Mouse (Mus musculus) spleen, postnatal 36 days (tissue): ENCODE results near the gene Trappc5.

Experiments
- DNase-seq, 2 experiments: peaks; one replicate each; pipeline ENCODE4 v3.0.0; 2022; ENCODE audit warnings: low spot score in 2 of 2, mixed read lengths in 1 of 2

Trappc5 gene

DNA sequence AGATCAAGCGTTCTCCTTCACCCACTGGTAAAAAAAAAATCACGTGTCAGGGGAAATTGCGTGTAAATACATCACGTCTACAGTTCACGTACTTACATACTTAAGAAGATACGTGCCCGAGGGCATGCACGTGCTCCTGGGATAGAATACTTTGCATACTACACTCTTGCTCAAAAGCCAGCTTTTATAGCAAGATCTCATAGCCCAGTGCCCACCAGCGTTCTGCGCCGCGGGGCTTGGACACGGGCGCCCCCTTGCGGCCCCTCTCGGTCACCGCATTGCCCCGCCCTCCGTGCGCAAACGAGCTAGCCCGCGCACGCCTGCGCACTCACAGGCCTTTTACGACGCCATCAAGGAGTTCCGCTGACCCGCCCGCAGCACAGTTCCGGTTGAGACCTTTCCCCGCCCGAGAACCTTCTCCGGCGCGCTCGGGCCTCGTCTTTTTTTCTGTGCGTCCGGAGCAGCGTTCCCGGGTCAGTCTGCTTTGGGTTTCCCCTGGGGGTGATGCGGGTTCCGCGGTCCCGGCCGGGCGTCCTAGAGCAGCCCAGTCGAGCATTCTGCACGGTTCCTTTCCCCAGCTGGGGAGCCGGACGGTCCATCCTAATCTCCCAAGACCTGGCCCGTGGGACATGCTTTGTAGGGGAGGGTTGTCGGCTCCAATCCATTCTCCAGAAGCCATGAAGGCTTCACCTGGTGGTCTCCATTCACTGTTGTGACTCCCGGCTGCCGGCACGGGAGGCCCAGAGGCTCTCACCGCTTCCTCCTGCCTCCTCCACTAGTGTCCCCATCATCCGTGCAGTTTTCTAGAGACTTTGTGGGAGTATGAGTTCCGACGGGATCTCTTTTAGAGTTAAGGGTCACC is at the start of gene Trappc5:
Gene Trappc5, plus strand, starts transcription at position 169 of the 862 bp plus-strand sequence.
- DNase-seq = peak; percentile 93 to 95

DNA sequence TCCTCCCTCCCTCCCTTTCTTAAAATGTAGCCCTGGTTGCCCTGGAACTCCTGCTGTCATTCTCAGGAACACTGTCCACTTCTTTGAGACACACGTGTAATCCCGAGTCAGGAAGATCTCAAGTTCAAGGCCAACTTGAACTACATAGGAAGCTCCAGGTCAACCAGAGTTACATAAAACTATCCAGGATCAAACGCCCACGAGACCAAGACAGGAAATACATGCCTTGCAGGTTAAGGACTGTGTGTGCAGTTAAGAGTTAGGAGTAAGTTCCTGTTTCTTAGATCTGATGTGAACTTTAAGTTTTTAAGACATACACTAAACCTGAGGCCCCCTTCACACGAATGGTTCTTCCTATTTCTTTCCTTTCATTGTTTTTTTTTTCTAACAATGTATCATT is 49.1 kb upstream of the Trappc5 start:
- no peak for DNase-seq

DNA sequence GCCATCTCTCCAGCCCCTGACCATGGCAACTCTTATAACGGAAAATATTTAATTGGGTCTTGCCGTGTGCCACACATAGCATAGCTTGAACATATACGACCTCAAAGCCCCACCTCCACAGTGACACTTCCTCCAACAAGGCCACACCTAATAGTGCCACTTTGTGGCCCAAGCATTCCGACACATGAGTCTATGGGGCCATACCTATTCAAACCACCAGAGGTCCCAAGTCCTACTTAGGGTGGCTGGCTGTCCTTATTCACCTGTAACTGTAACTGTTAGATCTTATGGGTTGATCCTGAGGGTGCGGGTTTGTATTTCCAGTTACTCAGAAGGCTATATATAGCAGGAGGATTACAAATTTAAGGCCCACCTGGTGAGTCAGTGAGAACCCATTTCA is 48.1 kb upstream of the Trappc5 start:
- DNase-seq = peak; percentile 26 to 48

- peak; percentile 84 for DNase-seq
These were observed 45.2 kb upstream of the Trappc5 start, which contains the start of gene Stxbp2 for GRCm38 (mm10) chr8:3630647-3631477. Stxbp2 (plus strand) TSS chr8:3630955.

GRCm38 (mm10) chr8:3631478-3631875 is 44.6 kb upstream of the Trappc5 start:
- DNase-seq = peak in 1 of 2 experiments; percentile 12

GRCm38 (mm10) chr8:3645804-3646203 is 30.3 kb upstream of the Trappc5 start:
- DNase-seq = peak; percentile 72 to 78

DNA sequence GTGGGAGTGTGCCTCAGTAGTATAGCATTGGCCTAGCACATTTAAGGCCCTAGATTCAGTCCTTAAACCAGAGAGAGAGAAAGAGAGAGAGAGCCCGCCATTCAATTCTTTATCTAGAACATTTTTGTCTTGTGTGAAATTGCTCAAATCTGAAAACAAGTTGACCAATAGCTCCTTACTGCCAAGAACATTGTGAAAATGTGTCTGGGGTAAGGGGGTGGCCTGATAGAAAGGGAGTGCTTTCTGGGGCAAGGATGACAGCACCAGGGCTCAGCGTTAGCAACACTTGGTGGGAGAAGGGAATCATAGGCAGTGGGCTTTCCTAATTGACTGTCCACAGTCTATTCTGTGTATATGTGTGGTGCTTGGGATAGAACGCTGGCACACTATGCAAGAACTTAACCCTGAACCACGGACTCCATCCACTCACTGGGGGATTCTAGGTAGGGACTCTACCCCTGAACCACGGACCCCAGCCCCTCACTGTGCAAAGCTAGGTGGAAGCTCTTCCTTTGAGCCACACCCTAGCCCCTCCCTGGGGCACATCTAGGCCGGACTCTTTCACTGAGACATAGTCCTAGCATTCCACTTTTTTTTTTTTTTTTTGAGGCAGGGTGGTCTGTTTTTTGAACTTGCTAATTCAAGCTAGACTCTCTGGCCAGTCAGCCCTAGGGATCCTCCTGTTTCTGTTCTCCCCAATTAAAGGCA is 29.1 kb upstream of the Trappc5 start:
- DNase-seq = no peak

DNA sequence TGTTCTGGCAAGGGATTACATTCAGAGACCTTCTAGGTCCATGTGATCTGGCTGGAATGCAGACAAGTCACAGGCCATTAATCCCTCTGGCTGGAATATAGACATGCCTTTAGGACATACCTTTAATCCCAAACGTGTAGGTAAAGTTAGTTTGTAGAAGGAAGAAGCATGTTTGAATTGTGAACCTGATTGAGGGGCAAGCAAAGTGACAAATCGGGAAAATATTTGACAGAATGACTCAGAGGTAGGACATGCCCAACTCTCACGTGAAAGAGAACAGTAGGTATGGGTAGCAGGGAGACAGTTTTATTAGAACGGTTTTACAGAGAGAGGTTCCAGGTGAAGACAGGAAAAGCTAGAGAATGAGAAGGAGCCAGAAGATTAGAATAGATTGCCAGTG is 28.5 kb upstream of the Trappc5 start:
- no peak for DNase-seq

GRCm38 (mm10) chr8:3648268-3648667 is 27.8 kb upstream of the Trappc5 start:
- DNase-seq = no peak

- DNase-seq = no peak
These were observed 27.1 kb upstream of the Trappc5 start for GRCm38 (mm10) chr8:3648990-3649389.

GRCm38 (mm10) chr8:3652845-3653244 is 23.3 kb upstream of the Trappc5 start:
- DNase-seq = no peak

- no peak for DNase-seq
These were observed 21.2 kb upstream of the Trappc5 start for GRCm38 (mm10) chr8:3654726-3655508.

- no peak for DNase-seq
These were observed 20.6 kb upstream of the Trappc5 start, which contains the start of gene Retn for GRCm38 (mm10) chr8:3655526-3655925. Retn (plus strand) TSS chr8:3655770.

DNA sequence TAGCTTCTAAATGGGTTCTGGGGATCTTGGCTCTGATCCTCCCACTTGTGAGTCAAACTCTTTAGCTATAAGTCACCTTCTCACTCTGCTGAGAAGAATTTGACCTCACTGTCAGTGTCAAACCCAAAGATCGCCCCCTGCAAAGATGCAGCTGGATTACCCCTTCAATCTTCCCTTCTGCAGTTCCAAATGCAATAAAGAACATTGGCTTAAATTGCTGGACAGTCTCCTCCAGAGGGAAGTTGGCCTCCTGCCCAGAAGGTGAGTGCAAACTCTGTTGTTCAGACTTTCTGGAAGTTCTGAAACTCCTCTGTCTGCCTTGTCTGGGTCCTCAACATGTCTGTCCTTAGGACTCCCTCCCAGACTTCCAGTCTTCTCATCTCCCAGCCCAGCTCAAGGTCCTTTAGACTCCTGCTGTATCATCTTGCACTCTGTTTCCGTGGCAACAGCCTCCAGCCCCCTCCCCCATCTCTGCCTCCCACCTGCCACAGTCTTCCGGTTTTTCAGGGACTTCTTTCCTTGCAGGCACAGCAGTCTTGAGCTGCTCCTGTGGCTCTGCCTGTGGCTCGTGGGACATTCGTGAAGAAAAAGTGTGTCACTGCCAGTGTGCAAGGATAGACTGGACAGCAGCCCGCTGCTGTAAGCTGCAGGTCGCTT is 19.2 kb upstream of the Trappc5 start:
- no peak for DNase-seq

GRCm38 (mm10) chr8:3660889-3661288 is 15.2 kb upstream of the Trappc5 start:
- peak; percentile 27 to 41 for DNase-seq

- peak; percentile 28 to 47 for DNase-seq
These were observed 11.7 kb upstream of the Trappc5 start for GRCm38 (mm10) chr8:3664405-3664804.

GRCm38 (mm10) chr8:3665507-3665906 is 10.6 kb upstream of the Trappc5 start, which contains the start of gene Mcemp1:
Mcemp1 (plus strand) TSS chr8:3665754.
- no peak for DNase-seq

- DNase-seq = peak; percentile 47 to 68
These were observed 5.7 kb upstream of the Trappc5 start for GRCm38 (mm10) chr8:3670388-3670787.

GRCm38 (mm10) chr8:3671980-3672491 is 4.1 kb upstream of the Trappc5 start, which contains the start of gene Fcor:
Fcor (minus strand) TSS chr8:3672362.
- peak; percentile 79 to 80 for DNase-seq

- no peak for DNase-seq
These were observed 1.4 kb upstream of the Trappc5 start for GRCm38 (mm10) chr8:3674671-3675070.
